Mouse (Mus musculus): ENCODE results near the gene Gfm2. TPM values are rescaled to one million over a fixed set of nuclear protein-coding genes. Genes with fewer than 3 reads are reported as not detected.

Gfm2 gene
- polyA plus RNA-seq, 1 experiment from 2014 or later, result 37.8 TPM

DNA sequence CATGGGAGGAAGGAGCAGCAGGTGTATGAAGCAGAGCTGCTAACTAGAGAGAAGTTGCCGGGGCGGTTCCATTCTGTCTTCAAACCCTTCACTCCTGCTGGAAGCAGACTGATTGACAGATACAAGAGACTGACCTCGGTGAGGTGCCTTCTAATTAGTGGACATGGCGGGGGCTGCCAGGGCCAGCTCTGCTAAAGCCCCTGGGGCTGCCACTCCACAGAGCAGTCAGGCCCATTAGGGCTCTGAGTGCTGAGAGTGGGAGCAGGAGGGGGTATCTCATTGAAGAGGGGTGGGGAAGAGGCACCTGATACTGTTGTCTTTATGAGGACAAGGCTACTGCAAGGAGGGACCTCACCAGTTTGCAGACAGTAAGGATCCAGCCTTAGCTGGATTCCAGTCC is 77.8 kb downstream of the Gfm2 start:
- Histone ChIP-seq H3K4me2 (ENCODE audit: low read depth, low read length) (no peak overlapping the region), H3K27ac (ENCODE audit: low read length) (no peak overlapping the region), H3K4me1 (ENCODE audit: control insufficient read depth, insufficient read depth, low read length) (no peaks in the 10 kb centered on the region), H3K9ac (ENCODE audit: low read depth, low read length) (no peak overlapping the region), H3K9me3 (ENCODE audit: control insufficient read depth, low read length) (no peaks in the 10 kb centered on the region), H3K4me3 (ENCODE audit: low read length) (no peak overlapping the region), H3K27me3 (replicated peaks; ENCODE audit: control insufficient read depth, insufficient read depth, low read length) (no peaks in the 10 kb centered on the region), H3K36me3 (ENCODE audit: control insufficient read depth, insufficient read depth, low read length) (no peaks in the 10 kb centered on the region)
- no peak for ATAC-seq
- WGBS, result 62% methylated on average over 4 of the region's 4 CpGs

DNA sequence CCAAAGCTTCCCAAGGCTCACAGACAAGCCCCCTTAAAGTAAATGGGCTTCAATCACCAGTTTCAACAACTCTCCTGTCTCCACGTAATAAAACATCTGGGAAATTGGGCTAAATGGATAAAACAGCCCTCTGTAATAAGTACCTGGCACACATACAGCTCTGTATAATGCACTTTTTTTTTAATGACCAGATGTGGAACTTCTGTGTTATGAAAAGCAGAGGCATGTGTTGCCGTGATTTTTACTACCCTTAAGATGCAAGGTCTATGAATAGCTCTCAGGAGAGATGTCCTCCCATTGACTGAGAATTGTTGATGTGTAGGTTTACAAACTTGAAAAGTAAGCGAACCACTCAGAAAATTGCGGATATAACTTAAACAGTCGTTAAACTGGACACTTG is 78.5 kb downstream of the Gfm2 start:
- Histone ChIP-seq H3K4me3 (ENCODE audit: low read length) (no peak overlapping the region), H3K4me2 (ENCODE audit: low read depth, low read length) (no peak overlapping the region), H3K9me3 (ENCODE audit: control insufficient read depth, low read length) (no peaks in the 10 kb centered on the region), H3K27ac (ENCODE audit: low read length) (no peak overlapping the region), H3K9ac (ENCODE audit: low read depth, low read length) (no peak overlapping the region), H3K4me1 (ENCODE audit: control insufficient read depth, insufficient read depth, low read length) (no peaks in the 10 kb centered on the region), H3K36me3 (ENCODE audit: control insufficient read depth, insufficient read depth, low read length) (no peaks in the 10 kb centered on the region), H3K27me3 (replicated peaks; ENCODE audit: control insufficient read depth, insufficient read depth, low read length) (no peaks in the 10 kb centered on the region)
- ATAC-seq, result no peak
- WGBS, result 50% methylated on average over 5 of the region's 5 CpGs

DNA sequence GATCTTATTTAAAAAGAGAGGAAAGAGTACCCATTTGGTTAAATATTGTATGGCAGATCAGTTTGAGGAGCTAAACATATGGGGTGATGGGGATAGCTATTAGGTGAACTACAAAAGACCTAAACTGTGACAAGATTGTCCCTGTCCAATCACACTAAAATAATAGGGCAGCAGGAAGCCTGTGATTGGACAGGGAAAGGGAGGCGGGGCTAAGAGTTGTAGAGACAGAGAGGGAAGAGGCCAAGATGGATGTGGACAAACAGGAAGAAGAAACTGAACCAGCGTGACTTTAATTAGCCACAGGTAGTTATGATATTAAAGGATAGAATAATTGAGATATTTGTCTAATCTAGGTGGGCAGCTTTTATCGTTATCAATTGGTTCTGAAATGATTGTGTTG is 82.3 kb downstream of the Gfm2 start:
- no peaks in the 10 kb centered on the region for H3K9me3 ChIP-seq (ENCODE audit: control insufficient read depth, low read length)
- no peak overlapping the region for H3K4me3 ChIP-seq (ENCODE audit: low read length)
- ATAC-seq, result no peak
- no peak overlapping the region for H3K4me2 ChIP-seq (ENCODE audit: low read depth, low read length)
- H3K4me1 ChIP-seq (ENCODE audit: control insufficient read depth, insufficient read depth, low read length), result no peaks in the 10 kb centered on the region
- no peak overlapping the region for H3K27ac ChIP-seq (ENCODE audit: low read length)
- no peaks in the 10 kb centered on the region for H3K36me3 ChIP-seq (ENCODE audit: control insufficient read depth, insufficient read depth, low read length)
- WGBS, result 90% methylated on average over 3 of the region's 3 CpGs
- H3K9ac ChIP-seq (ENCODE audit: low read depth, low read length), result no peak overlapping the region
- H3K27me3 ChIP-seq (replicated peaks; ENCODE audit: control insufficient read depth, insufficient read depth, low read length), result no peaks in the 10 kb centered on the region

DNA sequence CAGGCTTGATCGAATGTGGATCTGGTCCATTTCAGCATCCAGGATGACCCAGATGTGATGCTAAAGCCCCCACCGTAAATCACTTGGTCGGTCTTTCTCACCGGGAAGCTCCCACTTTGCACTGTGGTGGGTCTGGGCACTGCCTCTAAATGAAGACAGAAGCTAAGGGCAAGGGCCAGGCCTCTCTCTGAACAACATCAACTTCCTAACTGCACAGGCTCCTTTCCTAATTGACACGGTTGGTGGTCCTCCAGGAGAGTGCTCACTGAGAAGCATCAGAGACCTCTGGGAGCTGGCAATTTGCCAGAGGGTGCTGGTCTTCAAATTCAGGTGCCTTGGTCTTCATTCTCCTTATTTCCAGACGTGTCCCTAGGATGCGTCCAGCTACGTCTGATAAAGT is 86.1 kb downstream of the Gfm2 start:
- Histone ChIP-seq H3K4me2 (ENCODE audit: low read depth, low read length) (no peak overlapping the region), H3K27me3 (replicated peaks; ENCODE audit: control insufficient read depth, insufficient read depth, low read length) (no peaks in the 10 kb centered on the region), H3K27ac (ENCODE audit: low read length) (no peak overlapping the region), H3K9me3 (ENCODE audit: control insufficient read depth, low read length) (0 out of 2 replicates have a peak, but pooled peaks cover 3% of the 10 kb centered on the region), H3K9ac (ENCODE audit: low read depth, low read length) (no peak overlapping the region), H3K36me3 (ENCODE audit: control insufficient read depth, insufficient read depth, low read length) (no peaks in the 10 kb centered on the region), H3K4me1 (ENCODE audit: control insufficient read depth, insufficient read depth, low read length) (no peaks in the 10 kb centered on the region), H3K4me3 (ENCODE audit: low read length) (no peak overlapping the region)
- 65% methylated on average over 8 of the region's 8 CpGs for WGBS
- ATAC-seq, result 0 out of 2 replicates have a peak, but pooled peaks have one; percentile 8

DNA sequence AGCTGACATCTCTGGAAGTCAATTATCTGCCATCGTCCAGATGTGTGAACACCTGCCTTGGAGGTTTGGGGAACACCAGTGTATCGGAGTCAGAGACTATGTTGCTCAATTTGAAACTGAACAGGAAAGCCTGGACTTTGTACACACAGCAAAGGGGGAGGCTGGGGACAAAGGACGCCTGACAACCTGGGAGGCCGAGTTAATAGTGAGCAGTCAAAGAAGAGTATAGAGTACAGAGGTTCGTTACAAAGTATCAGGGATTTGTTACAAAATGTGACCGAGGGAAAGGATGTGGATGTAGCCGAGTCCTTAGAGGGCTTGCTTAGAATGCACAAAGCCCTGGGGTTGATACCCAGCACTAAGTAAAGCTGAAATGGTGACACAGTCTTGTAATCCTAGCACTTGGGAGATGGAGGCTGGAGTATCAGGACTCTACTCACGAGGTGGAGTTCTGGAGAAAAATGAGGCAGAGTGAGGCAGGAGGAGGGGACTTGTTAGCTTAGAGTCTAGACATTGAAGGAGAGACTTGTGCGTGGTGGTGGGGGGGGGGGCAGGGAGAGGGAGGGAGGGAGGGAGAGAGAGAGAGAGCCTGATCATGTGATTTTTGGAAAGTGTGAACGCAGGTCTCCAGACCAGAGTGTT is 86.7 kb downstream of the Gfm2 start:
- H3K4me1 ChIP-seq (ENCODE audit: control insufficient read depth, insufficient read depth, low read length), result no peaks in the 10 kb centered on the region
- 52% methylated on average over 10 of the region's 10 CpGs for WGBS
- H3K27ac ChIP-seq (ENCODE audit: low read length), result no peak overlapping the region; the same call in 1 of the 2 replicates
- no peaks in the 10 kb centered on the region for H3K36me3 ChIP-seq (ENCODE audit: control insufficient read depth, insufficient read depth, low read length)
- no peak overlapping the region for H3K9ac ChIP-seq (ENCODE audit: low read depth, low read length)
- ATAC-seq, result peak; percentile 95
- H3K4me2 ChIP-seq (ENCODE audit: low read depth, low read length), result no peak overlapping the region
- H3K4me3 ChIP-seq (ENCODE audit: low read length), result no peak overlapping the region
- H3K9me3 ChIP-seq (ENCODE audit: control insufficient read depth, low read length), result 0 out of 2 replicates have a peak, but pooled peaks cover 3% of the 10 kb centered on the region
- H3K27me3 ChIP-seq (replicated peaks; ENCODE audit: control insufficient read depth, insufficient read depth, low read length), result no peaks in the 10 kb centered on the region

DNA sequence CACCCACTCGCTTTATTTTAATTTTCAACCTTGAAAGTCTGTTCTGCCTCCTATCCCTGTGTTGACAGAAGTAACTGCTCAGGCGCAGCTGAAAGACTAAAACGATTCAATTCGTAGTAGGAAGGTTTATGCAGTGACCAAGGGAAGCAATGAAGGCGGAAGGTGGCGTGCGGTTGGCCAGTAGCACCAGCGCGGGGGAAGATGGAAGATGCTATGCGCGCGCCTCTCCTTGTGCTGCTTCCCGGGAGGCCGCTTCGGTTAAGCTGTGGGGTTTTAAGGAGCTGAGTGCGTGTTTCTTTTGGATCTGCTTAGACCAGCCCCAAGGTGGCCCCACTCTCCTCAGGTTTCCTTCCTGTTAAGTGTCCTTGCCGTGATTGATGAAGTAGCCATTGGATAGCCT is 87.4 kb downstream of the Gfm2 start:
- Histone ChIP-seq H3K4me2 (ENCODE audit: low read depth, low read length) (no peak overlapping the region), H3K36me3 (ENCODE audit: control insufficient read depth, insufficient read depth, low read length) (no peaks in the 10 kb centered on the region), H3K9me3 (ENCODE audit: control insufficient read depth, low read length) (0 out of 2 replicates have a peak, but pooled peaks cover 3% of the 10 kb centered on the region), H3K27ac (ENCODE audit: low read length) (no peak overlapping the region), H3K4me1 (ENCODE audit: control insufficient read depth, insufficient read depth, low read length) (no peaks in the 10 kb centered on the region), H3K4me3 (ENCODE audit: low read length) (no peak overlapping the region), H3K27me3 (replicated peaks; ENCODE audit: control insufficient read depth, insufficient read depth, low read length) (no peaks in the 10 kb centered on the region), H3K9ac (ENCODE audit: low read depth, low read length) (no peak overlapping the region)
- 58% methylated on average over 17 of the region's 17 CpGs for WGBS
- no peak for ATAC-seq

DNA sequence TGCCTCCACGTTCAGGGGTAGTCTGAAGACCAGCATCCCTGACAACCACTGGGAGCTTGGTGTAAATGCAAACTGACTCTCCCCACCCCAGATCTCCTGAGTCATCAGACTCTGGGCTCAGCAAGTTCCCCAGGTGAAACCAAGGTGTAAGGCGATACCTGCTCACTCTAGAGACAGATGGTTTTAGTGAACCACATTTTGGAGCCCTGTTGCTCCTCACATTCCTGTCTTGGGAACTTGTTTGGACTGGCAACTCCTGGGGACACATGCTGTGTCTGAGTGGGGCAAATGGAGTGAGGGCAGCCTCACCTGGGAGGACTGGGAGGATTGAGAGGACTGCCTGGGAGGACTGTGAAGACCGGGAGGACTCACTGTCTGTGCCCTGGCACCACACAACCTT is 90.1 kb downstream of the Gfm2 start:
- Histone ChIP-seq H3K27ac (ENCODE audit: low read length) (no peak overlapping the region), H3K36me3 (ENCODE audit: control insufficient read depth, insufficient read depth, low read length) (no peaks in the 10 kb centered on the region; the same call in 1 of the 2 replicates), H3K4me1 (ENCODE audit: control insufficient read depth, insufficient read depth, low read length) (no peaks in the 10 kb centered on the region), H3K4me2 (ENCODE audit: low read depth, low read length) (no peak overlapping the region), H3K9ac (ENCODE audit: low read depth, low read length) (no peak overlapping the region), H3K9me3 (ENCODE audit: control insufficient read depth, low read length) (0 out of 2 replicates have a peak, but pooled peaks cover 3% of the 10 kb centered on the region), H3K27me3 (replicated peaks; ENCODE audit: control insufficient read depth, insufficient read depth, low read length) (no peaks in the 10 kb centered on the region), H3K4me3 (ENCODE audit: low read length) (no peak overlapping the region)
- WGBS, result 93% methylated on average over 3 of the region's 3 CpGs
- no peak for ATAC-seq

DNA sequence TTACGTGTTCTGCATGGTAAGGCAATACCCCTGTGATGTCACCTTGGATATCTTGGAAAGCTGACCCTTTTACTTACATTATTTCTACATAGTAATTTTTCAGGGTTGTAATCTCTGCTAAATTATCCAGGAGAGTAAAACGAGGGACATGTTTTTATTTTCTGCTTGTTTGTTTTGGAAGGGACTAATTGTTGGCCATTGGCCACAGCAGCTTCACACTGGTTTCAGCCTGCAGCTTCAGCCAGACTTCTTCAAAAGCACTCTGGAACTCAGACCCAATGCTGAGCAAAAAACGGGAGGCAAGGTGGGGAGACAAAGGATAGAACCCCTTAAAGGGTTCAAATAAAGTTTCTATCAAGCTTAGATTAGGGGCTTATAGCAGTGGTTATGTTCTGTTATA is 92.4 kb downstream of the Gfm2 start:
- Histone ChIP-seq H3K27ac (ENCODE audit: low read length) (no peak overlapping the region), H3K4me2 (ENCODE audit: low read depth, low read length) (no peak overlapping the region), H3K27me3 (replicated peaks; ENCODE audit: control insufficient read depth, insufficient read depth, low read length) (no peaks in the 10 kb centered on the region), H3K36me3 (ENCODE audit: control insufficient read depth, insufficient read depth, low read length) (no peaks in the 10 kb centered on the region; the same call in 1 of the 2 replicates), H3K9ac (ENCODE audit: low read depth, low read length) (no peak overlapping the region), H3K9me3 (ENCODE audit: control insufficient read depth, low read length) (0 out of 2 replicates have a peak, but pooled peaks cover 3% of the 10 kb centered on the region), H3K4me1 (ENCODE audit: control insufficient read depth, insufficient read depth, low read length) (no peaks in the 10 kb centered on the region), H3K4me3 (ENCODE audit: low read length) (no peak overlapping the region)
- 72% methylated on average over 3 of the region's 3 CpGs for WGBS
- ATAC-seq, result no peak
